Mouse (Mus musculus) testis, postnatal 10 days (tissue): ENCODE results near the gene Gp9.
"Not testable (repeated sequence)": the region's sequence is repeated elsewhere in the genome, so short reads cannot be mapped to it uniquely, and the experiment has no call there.

Source experiments
- DNase-seq: peaks from one replicate; pipeline ENCODE4 v3.0.0; 2021; ENCODE audit warnings: low spot score

Gene Gp9

DNA sequence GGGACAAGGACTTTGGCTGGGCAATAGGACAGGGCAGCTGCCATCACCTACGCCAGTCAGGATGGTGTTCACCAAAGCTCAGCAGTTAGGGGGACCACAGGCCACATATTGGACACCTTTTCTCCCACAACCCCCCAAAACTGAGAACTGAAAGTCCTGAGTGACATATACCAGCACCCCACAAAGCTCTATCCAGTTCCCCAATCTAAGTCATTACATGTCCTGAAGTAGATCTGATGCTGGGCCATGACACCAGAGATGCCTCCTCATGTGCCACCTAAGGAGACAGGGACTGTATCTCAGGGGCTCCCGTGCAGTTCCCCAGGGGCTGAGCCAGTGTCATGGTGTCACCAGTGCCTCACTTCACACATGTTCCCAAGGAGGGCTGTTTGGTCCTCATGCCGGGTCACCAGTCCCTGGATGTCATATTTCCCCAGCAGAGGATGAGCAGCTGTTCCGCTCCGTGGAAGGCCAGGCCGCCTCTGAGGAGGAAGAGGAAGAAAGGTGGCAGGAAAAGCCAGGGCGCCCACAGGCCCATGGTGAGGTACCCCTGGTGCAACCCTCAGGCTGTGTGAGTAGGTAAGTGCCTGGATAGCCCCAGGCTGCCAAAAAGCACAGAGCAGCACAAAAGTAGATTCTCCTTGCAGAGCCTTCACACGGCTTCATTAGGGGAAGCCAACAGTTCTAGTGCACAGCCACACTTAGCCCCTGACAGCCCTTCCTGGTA lies 27.5 kb upstream of the Gp9 start:
- DNase-seq, result no peak

DNA sequence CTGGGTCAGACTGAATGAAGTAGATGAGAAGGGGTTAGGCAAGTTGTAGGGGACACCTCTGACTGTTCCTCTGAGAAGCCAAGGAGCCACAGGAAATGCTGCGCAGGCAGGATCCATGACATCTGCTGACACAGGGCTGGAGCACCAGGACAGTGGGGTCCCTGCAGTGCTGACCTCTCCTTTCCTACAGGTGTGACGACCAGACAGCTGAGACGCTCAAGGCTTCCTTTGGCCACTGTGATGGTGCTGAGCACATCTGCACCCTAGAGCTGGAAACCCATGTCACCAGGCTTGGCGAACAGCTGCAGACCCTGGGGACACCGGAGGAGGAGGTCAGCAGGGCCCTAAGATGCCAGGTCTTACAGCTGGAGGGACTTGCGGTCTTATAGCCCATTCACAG lies 26.3 kb upstream of the Gp9 start:
- DNase-seq, result no peak

DNA sequence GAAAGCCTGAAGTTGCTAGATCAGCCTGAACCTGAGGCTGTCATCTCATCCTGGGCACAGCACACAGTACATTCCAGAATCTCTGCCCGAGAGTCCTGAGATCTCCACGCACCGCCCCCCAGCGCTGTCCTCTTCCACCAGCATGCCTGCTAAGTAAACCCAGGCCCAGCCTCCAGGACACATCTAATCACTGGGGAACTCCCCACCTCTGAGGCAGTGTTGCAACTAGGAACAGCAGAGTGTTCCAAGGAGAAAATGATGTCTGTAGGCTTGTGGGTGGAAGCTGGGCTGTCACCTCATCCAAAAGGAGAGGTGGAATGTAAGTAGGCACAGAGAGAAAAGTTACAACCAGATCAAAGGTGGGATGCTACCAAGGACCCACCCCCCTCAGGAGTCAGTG lies 22.7 kb upstream of the Gp9 start:
- no peak for DNase-seq

DNA sequence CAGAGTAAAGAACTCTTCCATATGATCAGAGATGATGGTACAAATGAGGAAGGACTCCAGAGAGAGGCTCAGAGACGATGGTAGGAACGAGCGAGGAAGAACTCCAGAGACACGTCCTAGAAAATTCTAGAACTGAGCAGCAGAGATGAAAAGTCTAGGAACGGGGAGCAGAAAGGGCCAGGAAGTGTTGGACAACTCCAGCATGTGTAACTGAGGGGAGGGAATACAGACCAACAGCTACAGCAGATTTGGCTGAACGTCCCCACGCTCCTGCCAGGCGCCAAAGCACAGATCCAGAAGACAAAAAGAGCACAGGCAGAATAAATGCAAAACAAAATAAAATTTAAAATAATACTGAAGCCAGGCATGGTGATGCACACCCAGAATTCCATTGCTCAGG lies 21.0 kb upstream of the Gp9 start:
- no peak for DNase-seq

DNA sequence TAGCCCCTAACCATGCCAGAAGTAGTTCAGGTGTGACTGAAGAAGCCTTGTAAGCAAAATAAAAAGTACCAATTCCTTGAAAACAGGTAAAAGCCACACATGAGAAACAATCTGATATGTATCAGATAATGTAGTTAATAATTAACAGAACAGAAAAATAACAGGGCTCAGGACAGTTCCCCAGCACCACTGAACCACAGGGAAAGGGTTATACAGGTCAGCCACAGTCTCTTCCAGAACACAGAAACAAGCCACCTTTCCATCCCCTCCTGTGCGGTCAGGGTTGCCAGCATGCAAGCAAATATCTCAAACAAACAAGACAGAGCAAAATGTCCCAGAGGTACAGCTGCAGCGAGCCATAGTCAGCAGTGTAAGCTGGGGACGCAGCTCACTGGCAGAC lies 18.5 kb upstream of the Gp9 start:
- DNase-seq, result no peak

DNA sequence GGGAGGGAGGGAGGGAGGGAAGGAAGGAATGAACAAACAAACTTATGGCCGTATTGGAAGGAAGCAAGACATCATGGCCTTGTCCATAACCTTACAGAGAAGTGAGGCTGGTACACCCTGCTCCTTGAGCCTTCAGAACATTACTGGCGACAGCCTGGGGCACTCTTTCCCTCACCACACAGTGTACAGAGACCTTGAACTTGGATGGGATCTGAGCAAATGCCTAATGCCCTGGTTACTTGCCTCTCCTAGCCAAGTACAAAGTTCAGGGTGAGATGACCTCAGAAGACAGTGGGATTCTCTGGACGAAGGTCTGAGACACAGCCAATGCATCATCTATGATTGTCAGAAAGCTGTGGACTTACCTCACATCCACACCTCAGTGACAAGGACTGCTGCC lies 18.0 kb upstream of the Gp9 start:
- no peak for DNase-seq

DNA sequence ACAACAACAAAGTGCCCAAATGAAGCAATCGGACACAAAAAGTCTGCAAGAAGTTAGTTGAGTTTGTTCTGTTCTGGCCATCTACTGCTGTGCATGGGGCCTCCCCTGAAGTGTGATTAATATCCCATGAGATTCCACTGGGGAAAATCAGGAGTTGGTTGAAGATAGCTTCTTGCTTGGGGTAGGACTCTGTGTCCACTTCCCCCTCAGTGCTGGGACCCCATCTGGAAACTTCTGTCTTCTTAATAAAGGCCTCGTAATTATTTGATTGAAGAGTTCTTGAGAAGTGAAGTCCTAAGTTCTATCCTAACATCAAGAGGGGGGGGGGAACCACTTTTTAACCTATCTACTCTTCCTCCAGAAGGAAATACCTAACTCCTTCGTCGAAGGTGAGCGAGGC lies 15.7 kb upstream of the Gp9 start:
- DNase-seq, result no peak

DNA sequence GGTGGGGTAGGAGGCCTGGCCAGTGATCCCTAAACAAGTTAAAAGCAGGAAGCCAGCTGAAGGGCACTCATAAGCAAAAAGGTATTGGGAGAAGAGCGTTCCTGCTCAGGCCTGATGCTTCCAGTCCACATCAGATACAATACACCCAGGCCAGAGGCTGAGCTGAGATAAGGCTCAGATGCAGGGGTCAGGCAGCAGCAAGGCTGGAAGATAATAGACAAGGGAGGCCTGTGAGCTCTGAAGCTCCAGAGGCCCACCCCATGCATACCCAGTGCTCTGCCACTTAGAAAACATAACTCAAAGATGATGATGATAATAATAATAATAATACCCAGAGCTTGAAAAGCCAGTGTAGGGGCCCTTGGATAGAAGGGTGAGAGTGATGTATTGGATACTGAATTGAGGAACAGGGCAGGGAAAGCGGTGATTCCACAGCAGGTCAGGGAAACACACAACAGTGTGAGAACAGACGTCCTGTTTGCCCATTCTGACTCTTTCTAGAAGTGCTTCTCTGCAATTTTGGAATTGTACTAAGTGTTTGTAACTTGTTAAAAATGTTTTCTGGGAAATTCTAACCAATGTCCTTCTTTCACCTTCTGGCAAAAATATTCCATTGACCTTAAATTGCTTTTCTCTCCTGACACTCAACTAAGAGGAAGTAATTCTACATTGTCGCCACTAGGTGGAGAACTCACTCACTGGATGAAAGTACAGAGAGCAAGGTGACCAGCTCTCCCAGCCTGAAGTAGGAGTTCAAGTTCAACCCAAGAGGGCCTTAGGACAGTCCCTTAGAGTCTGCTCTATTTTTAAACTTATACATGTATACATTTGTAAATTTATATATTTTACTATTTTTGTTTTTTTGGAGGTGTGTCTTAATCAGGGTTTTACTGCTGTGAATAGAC lies 14.2 kb upstream of the Gp9 start:
- no peak for DNase-seq

DNA sequence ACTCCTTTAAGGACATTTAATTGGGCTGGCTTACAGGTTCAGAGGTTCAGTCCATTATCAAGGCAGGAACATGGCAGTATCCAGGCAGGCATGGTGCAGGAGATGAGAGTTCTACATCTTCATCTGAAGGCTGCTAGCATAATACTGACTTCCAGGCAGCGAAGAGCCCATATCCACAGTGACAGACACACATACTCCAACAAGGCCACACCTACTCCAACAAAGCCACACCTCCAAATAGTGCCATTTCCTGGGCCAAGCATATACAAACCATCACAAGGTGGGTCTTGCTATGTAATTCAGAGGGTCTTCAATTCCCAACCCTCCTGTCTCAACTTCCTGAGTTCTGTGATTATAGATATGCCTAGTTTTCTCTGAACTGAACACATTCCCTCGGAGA lies 13.6 kb upstream of the Gp9 start:
- not testable (repeated sequence) for DNase-seq

DNA sequence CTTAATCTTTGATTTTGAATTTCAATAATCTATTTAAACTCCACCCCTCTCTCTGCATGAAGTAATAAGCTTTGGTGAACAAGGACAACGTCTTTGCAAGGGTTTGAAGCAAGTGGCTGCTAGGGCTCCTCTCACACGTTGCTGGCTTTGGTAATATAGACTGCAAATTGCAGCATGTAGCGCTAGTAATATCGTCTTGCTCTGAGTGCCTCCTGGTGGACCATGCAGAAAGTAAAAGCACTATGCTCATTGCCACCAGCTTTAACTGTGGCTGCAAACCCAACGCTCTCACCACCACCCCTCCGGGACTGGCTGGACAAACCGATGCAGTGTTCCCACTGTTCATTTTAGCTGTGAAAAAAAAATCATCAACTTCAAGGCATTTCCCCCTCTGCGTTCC lies 7.2 kb upstream of the Gp9 start:
- peak; percentile 43 for DNase-seq

DNA sequence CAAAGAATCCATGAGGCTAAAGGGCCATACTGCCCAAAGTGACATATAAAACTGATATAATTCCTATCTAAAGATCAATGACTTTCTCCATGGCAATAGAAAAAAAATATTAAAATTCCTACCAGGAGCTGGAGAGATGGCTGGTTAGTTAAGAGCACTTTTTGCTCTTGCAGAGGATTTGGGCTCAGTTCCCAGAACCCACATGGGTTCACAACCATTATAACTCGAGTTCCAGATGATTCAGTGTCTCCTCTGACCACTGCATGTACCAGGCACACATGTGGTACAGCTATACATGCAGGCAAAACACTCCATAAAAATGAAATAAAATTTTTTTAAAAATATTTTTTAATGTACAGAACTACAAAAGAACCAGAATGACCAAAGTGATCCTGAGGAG lies 3.4 kb upstream of the Gp9 start:
- no peak for DNase-seq

DNA sequence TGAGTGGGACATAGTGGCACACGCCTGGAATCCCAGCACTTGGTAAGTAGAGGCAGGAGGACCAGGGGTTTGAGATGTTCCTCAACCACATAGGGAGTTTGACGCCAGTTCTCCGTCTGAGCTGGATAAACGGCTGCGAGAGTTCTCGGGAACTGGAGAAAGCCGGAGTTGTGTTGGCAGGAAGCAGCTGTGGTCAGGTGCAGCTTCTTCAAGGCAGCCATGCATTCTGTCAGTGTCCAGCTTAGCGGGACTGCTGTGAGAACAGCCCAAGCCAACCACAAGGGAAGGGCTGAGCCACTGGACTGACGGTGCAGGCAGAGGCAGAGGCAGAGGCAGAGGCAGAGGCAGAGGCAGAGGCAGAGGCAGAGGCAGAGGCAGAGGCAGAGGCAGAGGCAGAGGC lies 3.0 kb upstream of the Gp9 start:
- DNase-seq, result no peak

DNA sequence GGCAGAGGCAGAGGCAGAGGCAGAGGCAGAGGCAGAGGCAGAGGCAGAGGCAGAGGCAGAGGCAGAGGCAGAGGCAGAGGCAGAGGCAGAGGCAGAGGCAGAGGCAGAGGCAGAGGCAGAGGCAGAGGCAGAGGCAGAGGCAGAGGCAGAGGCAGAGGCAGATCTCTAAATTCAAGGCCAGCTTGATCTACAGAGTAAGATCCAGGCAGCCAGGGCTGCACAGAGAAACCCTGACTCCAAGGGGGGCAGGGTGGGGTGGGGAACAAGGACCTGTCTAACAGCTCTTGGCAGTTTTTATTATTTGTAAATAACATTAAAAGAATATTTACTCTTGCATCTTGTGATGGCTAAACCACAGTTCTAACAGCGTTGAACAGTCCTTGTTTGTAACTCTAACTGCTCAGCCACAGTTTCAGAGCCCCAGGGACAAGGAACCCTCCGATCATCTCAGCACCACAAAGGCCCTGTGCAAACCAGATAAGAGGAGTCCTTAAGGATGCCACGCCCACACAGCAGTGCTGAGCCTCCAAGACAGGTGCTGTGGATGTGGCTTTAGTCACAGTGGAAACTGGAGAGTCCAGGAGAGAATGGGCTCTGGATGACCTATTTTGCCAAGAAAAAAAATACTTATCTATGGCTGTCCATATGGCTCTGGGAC lies 2.2 kb upstream of the Gp9 start:
- DNase-seq, result no peak

DNA sequence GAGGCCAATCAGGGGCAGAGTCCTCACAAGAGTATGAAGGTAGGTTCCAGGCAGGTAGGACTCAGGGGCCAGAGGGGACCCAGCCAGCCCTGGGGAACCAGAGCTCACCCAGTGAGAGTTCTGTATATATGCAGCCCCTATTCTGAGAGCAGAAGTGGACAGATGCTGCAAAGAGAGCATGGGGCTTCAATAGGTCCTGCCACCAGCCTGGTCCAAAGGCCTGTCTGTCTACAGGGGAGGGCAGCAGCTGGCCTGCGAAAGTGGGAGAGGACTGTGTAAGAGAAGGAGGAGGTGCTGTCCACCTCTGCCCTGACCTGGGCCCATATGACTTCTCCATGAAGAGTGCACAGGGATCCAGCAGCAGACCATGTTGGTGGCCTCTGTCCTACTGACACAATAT lies 1.2 kb upstream of the Gp9 start:
- DNase-seq, result no peak

DNA sequence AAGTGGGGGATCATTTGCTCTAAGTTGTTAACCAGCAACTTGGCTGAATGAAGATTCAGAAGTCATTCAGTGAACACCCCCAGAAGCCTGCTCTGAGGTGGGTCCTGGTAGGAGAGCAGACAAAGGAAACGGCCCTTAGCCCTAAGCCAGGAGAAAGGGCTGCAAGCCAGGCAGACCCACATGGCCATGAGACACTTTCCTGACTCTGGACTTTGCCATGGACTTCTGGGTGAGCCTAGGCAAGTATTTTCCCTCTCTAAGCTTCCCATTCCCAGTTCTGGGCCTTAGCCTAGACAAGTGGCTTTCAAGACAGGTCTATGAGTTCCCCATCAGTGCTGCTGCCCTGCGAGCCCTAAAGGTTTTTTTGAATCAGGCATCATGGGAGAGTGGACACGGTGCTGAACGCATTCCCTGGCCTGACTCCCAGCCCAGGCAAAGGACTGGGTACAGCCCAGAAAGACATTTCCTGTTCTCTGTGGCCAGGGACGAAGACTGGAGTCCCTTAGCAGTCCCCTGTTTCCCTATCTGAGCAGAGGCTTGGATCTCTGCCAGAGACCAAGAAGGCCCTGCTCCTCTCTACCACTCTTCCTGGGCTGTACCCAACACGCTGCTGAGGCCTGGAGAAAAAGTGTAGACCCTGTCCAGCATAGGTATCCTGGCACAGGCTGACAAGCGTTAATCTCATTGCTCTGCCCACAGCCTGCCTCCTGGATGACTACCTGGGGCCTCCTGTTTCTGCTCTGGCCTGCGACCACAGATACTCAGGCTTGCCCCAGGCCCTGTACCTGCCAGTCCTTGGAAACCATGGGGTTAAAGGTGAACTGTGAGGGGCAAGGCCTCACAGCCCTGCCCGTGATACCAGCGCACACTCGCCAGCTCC lies 662 bp downstream of the Gp9 start:
- no peak for DNase-seq

DNA sequence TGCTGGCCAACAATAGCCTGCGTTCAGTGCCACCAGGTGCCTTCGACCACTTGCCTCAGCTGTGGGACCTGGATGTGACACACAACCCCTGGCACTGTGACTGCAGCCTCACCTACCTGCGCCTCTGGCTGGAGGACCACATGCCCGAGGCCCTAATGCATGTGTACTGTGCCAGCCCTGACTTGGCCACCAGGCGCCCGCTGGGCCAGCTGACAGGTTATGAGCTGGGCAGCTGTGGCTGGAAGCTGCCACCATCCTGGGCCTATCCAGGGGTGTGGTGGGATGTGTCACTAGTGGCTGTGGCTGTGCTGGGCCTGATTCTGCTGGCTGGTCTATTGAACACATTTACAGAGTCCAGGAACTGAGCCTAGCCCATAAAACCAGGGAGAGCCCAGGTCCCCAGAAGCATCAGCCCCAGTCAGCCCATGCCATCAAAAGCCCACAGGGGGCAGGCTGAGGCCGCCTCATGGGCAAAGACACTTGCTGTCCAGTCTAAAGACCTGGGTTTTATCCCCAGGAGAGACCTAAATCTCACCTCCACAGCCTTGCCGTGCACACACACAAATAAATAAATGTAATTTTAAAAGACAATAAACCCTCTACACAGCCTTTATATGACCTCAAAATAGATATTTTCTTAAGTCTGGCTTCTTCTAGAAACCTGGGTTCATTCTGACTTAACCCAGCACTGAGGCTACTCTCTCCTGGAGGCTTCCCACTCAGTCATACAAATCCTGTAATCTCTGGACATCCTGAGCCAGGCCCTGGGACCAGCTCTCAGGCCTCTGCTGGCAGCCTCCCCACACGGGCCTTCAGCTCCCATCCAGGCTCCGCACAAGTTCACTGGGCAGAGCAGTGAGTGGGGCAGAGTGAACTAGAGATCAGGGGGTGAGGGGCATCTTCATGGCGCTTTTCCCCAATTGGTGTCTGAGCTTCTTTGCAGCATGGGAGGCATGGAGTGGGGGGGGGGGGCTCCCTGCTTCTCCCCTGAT lies 1.6 kb downstream of the Gp9 start:
- DNase-seq, result peak; percentile 45

DNA sequence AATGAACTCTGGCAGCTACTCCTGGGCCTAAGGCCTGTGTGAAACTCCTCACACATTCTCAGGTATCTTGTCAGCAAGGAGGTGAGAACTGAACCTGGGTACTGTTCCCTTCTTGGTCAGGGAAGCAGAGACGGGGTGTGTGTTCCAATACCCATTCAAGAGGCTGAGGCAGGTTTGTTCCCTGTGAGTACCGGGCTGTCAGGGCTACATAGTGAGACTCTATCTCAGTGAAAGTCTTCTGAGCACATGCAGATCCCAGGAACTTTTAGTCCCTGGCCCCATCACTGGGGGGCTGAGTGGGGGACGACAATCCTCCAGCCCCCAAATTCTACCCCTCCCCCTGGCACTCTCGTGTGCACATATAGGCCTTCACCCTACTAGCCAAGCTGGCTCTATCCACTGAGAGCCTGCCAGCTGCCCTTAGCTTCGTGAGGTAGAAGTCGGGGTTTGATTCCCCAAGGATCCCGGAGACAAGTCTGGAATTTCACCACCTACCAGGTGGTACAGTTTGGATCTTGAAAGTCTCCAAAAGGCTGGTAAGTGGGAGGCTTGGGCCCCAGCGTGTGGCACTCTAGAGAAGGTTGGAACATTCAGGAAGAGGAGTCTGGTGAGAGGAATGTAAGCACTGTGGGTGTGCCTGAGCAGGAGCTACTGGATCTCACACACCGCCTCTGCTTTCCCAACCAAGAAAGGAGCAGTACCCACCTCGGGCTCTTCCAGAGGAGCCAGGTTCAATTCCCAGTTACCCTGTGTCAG lies 2.9 kb downstream of the Gp9 start:
- no peak for DNase-seq

DNA sequence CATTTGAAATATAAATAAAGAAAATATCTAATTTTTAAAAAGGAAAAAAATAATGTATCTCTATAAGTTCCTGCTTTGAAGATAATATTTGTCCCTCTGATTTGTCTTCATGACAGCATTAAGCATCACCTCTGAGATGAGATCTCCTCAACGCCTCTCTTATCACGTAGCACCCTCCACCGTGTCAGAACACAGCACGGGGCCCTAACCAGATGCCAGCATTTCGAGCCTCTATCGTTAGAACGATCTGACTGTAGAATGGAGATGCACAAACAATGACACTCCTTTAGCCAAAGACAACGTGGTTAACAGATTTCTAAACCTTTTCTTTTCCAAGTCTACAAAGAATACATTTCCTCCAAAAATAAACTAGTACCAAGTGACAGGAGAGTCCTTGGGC lies 6.2 kb downstream of the Gp9 start:
- DNase-seq, result no peak

DNA sequence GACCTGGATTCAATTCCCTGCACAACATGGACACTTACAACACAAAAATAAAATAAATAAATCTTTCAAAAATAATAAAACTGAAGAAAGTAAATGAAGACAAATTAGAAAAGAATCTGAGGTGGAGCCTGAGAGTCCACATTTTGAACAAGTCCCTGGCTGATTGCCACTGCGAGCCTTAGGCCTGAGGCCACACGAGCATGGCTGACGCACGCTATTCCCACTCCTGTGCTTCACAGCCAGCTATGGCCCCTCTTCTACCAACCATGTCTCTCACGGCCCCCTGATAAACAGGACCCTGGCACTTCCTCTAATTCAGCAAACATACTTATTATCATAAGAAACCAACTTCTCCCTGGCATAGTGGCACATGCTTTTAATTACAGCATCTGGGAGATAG lies 8.7 kb downstream of the Gp9 start:
- DNase-seq, result peak; percentile 51
